Comparison of ENCODE assay signal across 9 mouse cellular contexts in genomic region chr7:128344928-128345653, GRCm38 (mm10). TPM values are rescaled to one million over a fixed set of nuclear protein-coding genes. Genes with fewer than 3 reads are reported as not detected.
DNase-seq lines count a peak whose midpoint lies in the region; ATAC-seq and TF ChIP-seq lines count a peak whose summit lies in the region.
"Had no signal": no experiment of that assay in that cellular context is flagged by ENCODE, and none has a peak within 500 bp of the region (broad histone marks: within the 10 kb centered on the region; RNA-seq: fewer than 3 reads in every experiment).

No protein-coding gene starts in this region.

- peak; percentile 94 for ATAC-seq in erythroblast, adult 5-6 weeks (replicated peaks; ENCODE audit: low FRiP score, poor library complexity, severe bottlenecking)

- no peak overlapping the region for H3K27ac ChIP-seq in ES-Bruce4 (ENCODE audit: insufficient read depth, low read length)
- H3K27ac ChIP-seq in bone marrow macrophage, adult 2 months (ENCODE audit: insufficient read depth, low read depth, low read length): 0 out of 2 replicates have a peak overlapping the region, but pooled peaks have one; percentile 9
- no peak overlapping the region for H3K27ac ChIP-seq in layer of hippocampus, adult 2 months
- H3K27ac ChIP-seq: limb, embryonic 15.5 days had no signal

- H3K4me1 ChIP-seq in ES-Bruce4 (ENCODE audit: control insufficient read depth, insufficient read depth, low read length): no peaks in the 10 kb centered on the region
- peaks cover 13% of the 10 kb centered on the region for H3K4me1 ChIP-seq in bone marrow macrophage, adult 2 months (ENCODE audit: control insufficient read depth, insufficient read depth, low read length)
- H3K4me1 ChIP-seq in lung, adult 2 months (ENCODE audit: control insufficient read depth, insufficient read depth, low read length): 0 out of 2 replicates have a peak, but pooled peaks cover 3% of the 10 kb centered on the region
- H3K4me1 ChIP-seq: limb, embryonic 15.5 days had no signal

- TF ChIP-seq EP300 in ES-Bruce4 (IDR thresholded peaks at IDR 0.05; ENCODE audit: insufficient read depth, low read depth, low read length): no peak

- no peaks in the 10 kb centered on the region for H3K27me3 ChIP-seq in ES-Bruce4 (ENCODE audit: control insufficient read depth, insufficient read depth, low read length, poor library complexity, severe bottlenecking)
- H3K27me3 ChIP-seq: limb, embryonic 15.5 days had no signal

- no peak overlapping the region for H3K4me3 ChIP-seq in ES-Bruce4 (ENCODE audit: low read depth, low read length)
- no peak overlapping the region for H3K4me3 ChIP-seq in bone marrow macrophage, adult 2 months (ENCODE audit: insufficient read depth, low read length)
- H3K4me3 ChIP-seq in layer of hippocampus, adult 2 months: no peak overlapping the region
- H3K4me3 ChIP-seq in lung, adult 2 months (replicated peaks; ENCODE audit: extremely low read depth, low read depth, low read length): no peak overlapping the region
- H3K4me3 ChIP-seq: limb, embryonic 15.5 days had no signal

- DNase-seq in heart, postnatal 14 days: peak; percentile 79 to 89
- DNase-seq in layer of hippocampus, adult 2 months (ENCODE audit: low spot score in 2 of 2): peak; percentile 39 to 81
- DNase-seq in lung, adult 2 months: peak; percentile 81
- DNase-seq in retina, adult 2 months (ENCODE audit: low read depth, low spot score): peak; percentile 43
- DNase-seq in thymus, postnatal 25 days: peak; percentile 69

- peak; percentile 95 for TF ChIP-seq CTCF in ES-Bruce4 (IDR thresholded peaks at IDR 0.05; ENCODE audit: low read depth, low read length)
- TF ChIP-seq CTCF in bone marrow macrophage, adult 2 months (IDR thresholded peaks at IDR 0.05; ENCODE audit: low read depth, low read length): peak; percentile 90
- TF ChIP-seq CTCF in layer of hippocampus, adult 2 months (conservative IDR thresholded peaks at IDR 0.05): peak; percentile 100
- peak; percentile 96 for TF ChIP-seq CTCF in lung, adult 2 months (IDR thresholded peaks at IDR 0.05; ENCODE audit: insufficient read depth, low read length)

- no peaks in the 10 kb centered on the region for H3K36me3 ChIP-seq in ES-Bruce4 (ENCODE audit: control insufficient read depth, insufficient read depth, low read length, poor library complexity, severe bottlenecking)
- H3K36me3 ChIP-seq: limb, embryonic 15.5 days had no signal

- no peak for TF ChIP-seq POLR2A in ES-Bruce4 (IDR thresholded peaks at IDR 0.05; ENCODE audit: insufficient read depth, low read length)
- no peak for TF ChIP-seq POLR2A in bone marrow macrophage, adult 2 months (IDR thresholded peaks at IDR 0.05; ENCODE audit: borderline replicate concordance, low read depth, low read length)
- TF ChIP-seq POLR2A in lung, adult 2 months (IDR thresholded peaks at IDR 0.05; ENCODE audit: borderline replicate concordance, extremely low read depth, low read depth, low read length): no peak

- H3K9ac ChIP-seq in ES-Bruce4 (ENCODE audit: low read depth, poor library complexity, severe bottlenecking): no peak overlapping the region
- H3K9ac ChIP-seq: limb, embryonic 15.5 days had no signal

- 55% methylated on average over 6 of the region's 6 CpGs for WGBS in lung, adult 2 months

- intact Hi-C loops in heart, postnatal 14 days (cut with DNase I): loop anchor here (1.0 to 2.0 kb wide), 3 partner anchors 40 to 108 kb away; partner anchors contain the start of gene Armc5

- no peaks in the 10 kb centered on the region for H3K9me3 ChIP-seq in ES-Bruce4 (replicated peaks; ENCODE audit: control insufficient read depth, insufficient read depth, low read length, poor library complexity, severe bottlenecking)
- H3K9me3 ChIP-seq: limb, embryonic 15.5 days had no signal

RNA-seq across cellular contexts. Expression of gene BC017158, which starts 47.1 kb away (rescaled TPM):
- 7.5 and 9.3 TPM in 2 replicates for polyA plus RNA-seq in ES-Bruce4 (2011; ENCODE audit: insufficient read depth, insufficient read length, low read depth, missing spikeins)
- 16.7 and 18.4 TPM in 2 replicates for polyA plus RNA-seq in bone marrow macrophage, adult 2 months (2012; ENCODE audit: insufficient read depth, insufficient read length, missing spikeins)
- total RNA-seq in erythroblast, adult 5-6 weeks (2015; ENCODE audit: low replicate concordance): 29.2 and 52.5 TPM in 2 replicates
- total RNA-seq in erythroblast, adult 5-6 weeks (2017; ENCODE audit: low replicate concordance): 41.7 and 56.7 TPM in 2 replicates
- total RNA-seq in heart, postnatal 14 days (2021): 1 to 10 TPM; 7.0 to 8.0 TPM
- total RNA-seq in layer of hippocampus, adult 2 months (2021): 10 to 100 TPM; 26.5 to 27.0 TPM
- polyA plus RNA-seq in lung, adult 2 months (2012; rRNA removed): 59.4 and 59.9 TPM in 2 replicates
